ENCODE assay signal across 9 mouse cellular contexts in genomic region chr12:117427431-117427830, GRCm38 (mm10).
DNase-seq lines count a peak whose midpoint lies in the region; ATAC-seq and TF ChIP-seq lines count a peak whose summit lies in the region.
"Had no signal": no experiment of that assay in that cellular context is flagged by ENCODE, and none has a peak within 500 bp of the region (broad histone marks: within the 10 kb centered on the region; RNA-seq: fewer than 3 reads in every experiment).

No protein-coding gene starts in this region.

- no peak overlapping the region for H3K27ac ChIP-seq in midbrain, embryonic 10.5 days (replicated peaks)
- no peak overlapping the region for H3K27ac ChIP-seq in midbrain, embryonic 16.5 days (ENCODE audit: low read length)
- H3K27ac ChIP-seq in forebrain, embryonic 11.5 days (ENCODE audit: low read depth, low read length) = no peak overlapping the region
- H3K27ac ChIP-seq in liver, postnatal 0 days (ENCODE audit: low read depth) = no peak overlapping the region

- no peaks in the 10 kb centered on the region for H3K9me3 ChIP-seq in midbrain, embryonic 10.5 days (replicated peaks)
- H3K9me3 ChIP-seq in midbrain, embryonic 16.5 days (replicated peaks; ENCODE audit: control insufficient read depth, low read length, poor library complexity, severe bottlenecking) = no peaks in the 10 kb centered on the region
- H3K9me3 ChIP-seq in forebrain, embryonic 11.5 days (ENCODE audit: control insufficient read depth, low read length) = no peaks in the 10 kb centered on the region
- H3K9me3 ChIP-seq in liver, postnatal 0 days (ENCODE audit: low read length) = no peaks in the 10 kb centered on the region
- H3K9me3 ChIP-seq: megakaryocyte, embryonic 14.5 days had no signal

- TF ChIP-seq CTCF in liver, postnatal 0 days (IDR thresholded peaks at IDR 0.05; ENCODE audit: low read depth) = peak; percentile 76

- no peaks in the 10 kb centered on the region for H3K36me3 ChIP-seq in midbrain, embryonic 10.5 days
- no peaks in the 10 kb centered on the region for H3K36me3 ChIP-seq in midbrain, embryonic 16.5 days (ENCODE audit: control insufficient read depth, insufficient read depth, low read length)
- H3K36me3 ChIP-seq in forebrain, embryonic 11.5 days (ENCODE audit: control insufficient read depth, insufficient read depth, low read length) = no peaks in the 10 kb centered on the region
- H3K36me3 ChIP-seq in liver, postnatal 0 days (replicated peaks; ENCODE audit: insufficient read depth, low read length) = no peaks in the 10 kb centered on the region

- no peak overlapping the region for H3K4me3 ChIP-seq in midbrain, embryonic 10.5 days
- H3K4me3 ChIP-seq in midbrain, embryonic 16.5 days (ENCODE audit: low read depth, low read length) = no peak overlapping the region
- no peak overlapping the region for H3K4me3 ChIP-seq in forebrain, embryonic 11.5 days (ENCODE audit: low read depth, low read length)
- H3K4me3 ChIP-seq in liver, postnatal 0 days (ENCODE audit: low read depth, low read length) = no peak overlapping the region
- H3K4me3 ChIP-seq: megakaryocyte, embryonic 14.5 days had no signal

- H3K9ac ChIP-seq in midbrain, embryonic 16.5 days (ENCODE audit: low read depth, low read length) = no peak overlapping the region
- no peak overlapping the region for H3K9ac ChIP-seq in forebrain, embryonic 11.5 days (ENCODE audit: low read length)
- no peak overlapping the region for H3K9ac ChIP-seq in liver, postnatal 0 days (replicated peaks)

- no peaks in the 10 kb centered on the region for H3K27me3 ChIP-seq in midbrain, embryonic 10.5 days (ENCODE audit: low read depth, poor library complexity, severe bottlenecking)
- no peaks in the 10 kb centered on the region for H3K27me3 ChIP-seq in midbrain, embryonic 16.5 days (ENCODE audit: control insufficient read depth, insufficient read depth, low read depth, low read length)
- no peaks in the 10 kb centered on the region for H3K27me3 ChIP-seq in forebrain, embryonic 11.5 days (ENCODE audit: control insufficient read depth, insufficient read depth, low read length)
- H3K27me3 ChIP-seq in liver, postnatal 0 days (ENCODE audit: insufficient read depth, low read length) = no peaks in the 10 kb centered on the region

- no peak overlapping the region for H3K4me2 ChIP-seq in midbrain, embryonic 16.5 days (ENCODE audit: low read length)
- no peak overlapping the region for H3K4me2 ChIP-seq in forebrain, embryonic 11.5 days (ENCODE audit: low read depth, low read length, severe bottlenecking)
- H3K4me2 ChIP-seq in liver, postnatal 0 days (ENCODE audit: low read depth, low read length) = no peak overlapping the region

- no peaks in the 10 kb centered on the region for H3K4me1 ChIP-seq in midbrain, embryonic 10.5 days
- H3K4me1 ChIP-seq in midbrain, embryonic 16.5 days (ENCODE audit: control insufficient read depth, insufficient read depth, low read length) = peaks cover 2% of the 10 kb centered on the region; the same call in 1 of the 2 replicates
- H3K4me1 ChIP-seq in forebrain, embryonic 11.5 days (replicated peaks; ENCODE audit: control insufficient read depth, insufficient read depth, low read length) = no peaks in the 10 kb centered on the region
- peaks cover 3% of the 10 kb centered on the region; the same call in 1 of the 2 replicates for H3K4me1 ChIP-seq in liver, postnatal 0 days (ENCODE audit: insufficient read depth)
- H3K4me1 ChIP-seq: megakaryocyte, embryonic 14.5 days had no signal

- DNase-seq in midbrain, embryonic 10.5 days (ENCODE audit: low spot score) = peak; percentile 37
- peak; percentile 47 for DNase-seq in adrenal gland, postnatal 25 days
- peak; percentile 69 for DNase-seq in forebrain, embryonic 11.5 days (ENCODE audit: low spot score)
- DNase-seq in liver, postnatal 0 days = peak; percentile 54
- no peak for DNase-seq in testis, postnatal 10 days (ENCODE audit: low spot score)

- ATAC-seq in midbrain, embryonic 16.5 days = no peak
- ATAC-seq in forebrain, embryonic 11.5 days (replicated peaks; ENCODE audit: low FRiP score) = no peak; the same call in 1 of the 2 replicates
- peak; percentile 41 for ATAC-seq in inflammation-experienced regulatory T-cells, adult 6 months
- no peak for ATAC-seq in liver, postnatal 0 days
- peak; percentile 74; the same call in 1 of the 2 replicates for ATAC-seq in neutrophil, adult 5-6 weeks (ENCODE audit: extremely low read depth, insufficient number of reproducible peaks, low FRiP score, poor library complexity, severe bottlenecking)

- no peak for TF ChIP-seq EP300 in liver, postnatal 0 days (IDR thresholded peaks at IDR 0.05; ENCODE audit: low read depth)

- WGBS in midbrain, embryonic 10.5 days = 30% methylated on average over 1 of the region's 1 CpGs
- WGBS in midbrain, embryonic 16.5 days = 29% methylated on average over 1 of the region's 1 CpGs
- WGBS in forebrain, embryonic 11.5 days = 19% methylated on average over 1 of the region's 1 CpGs
- WGBS in liver, postnatal 0 days (ENCODE audit: insufficient replicate concordance) = 24% methylated on average over 1 of the region's 1 CpGs

Comparison
In these comparisons a context has a peak if more than half of its experiments do, and no peak if none do; other contexts are left out.
1. ATAC-seq: peak in inflammation-experienced regulatory T-cells, adult 6 months (single experiment) and neutrophil, adult 5-6 weeks (single experiment); none in midbrain, embryonic 16.5 days (single experiment), forebrain, embryonic 11.5 days (single experiment) and liver, postnatal 0 days (single experiment).